Mouse (Mus musculus) MEL (cell line): ENCODE results near the gene Oca2. TPM values are rescaled to one million over a fixed set of nuclear protein-coding genes. Genes with fewer than 3 reads are reported as not detected.

ENCODE experiments used
- DNase-seq: peaks from one replicate; pipeline ENCODE4 v3.0.0; 2011; ENCODE audit warnings: low read depth, low spot score
- H3K27ac ChIP-seq: 2 replicates; pipeline ENCODE4 v1.5.1; 2012; ENCODE audit warnings: low read depth, mild to moderate bottlenecking, control low read depth, low read length, moderate library complexity; ENCODE audit not compliant: control insufficient read depth
- H3K27me3 ChIP-seq, 2 experiments: fragments of 150-350 bp in 1 of 2; sonication (generic) in 1 of 2; 2 replicates each; pipeline ENCODE4 v1.6.1; 2012; ENCODE audit warnings: low read length in 2 of 2, mild to moderate bottlenecking in 2 of 2, improper control_type of control experiment in 1 of 2, moderate library complexity in 1 of 2; ENCODE audit not compliant: insufficient read depth in 2 of 2, control insufficient read depth in 1 of 2
- H3K36me3 ChIP-seq, 2 experiments: 2 replicates each; pipeline ENCODE4 v1.6.1; 2012 to 2014; ENCODE audit warnings: low read length in 2 of 2, improper control_type of control experiment in 1 of 2, inconsistent platforms in 1 of 2, mild to moderate bottlenecking in 1 of 2; ENCODE audit not compliant: insufficient read depth in 2 of 2, control insufficient read depth in 1 of 2
- H3K4me1 ChIP-seq, 2 experiments: fragments of 150-350 bp in 1 of 2; sonication (generic) in 1 of 2; 2 replicates each; pipeline ENCODE4 v1.6.1; 2012; ENCODE audit warnings: low read length in 2 of 2, improper control_type of control experiment in 1 of 2, mild to moderate bottlenecking in 1 of 2; ENCODE audit not compliant: insufficient read depth in 2 of 2, control insufficient read depth in 1 of 2
- H3K4me3 ChIP-seq, 2 experiments: fragments of 150-350 bp in 1 of 2; sonication (generic) in 1 of 2; 2 replicates each; pipeline ENCODE4 v1.5.1; 2012; ENCODE audit warnings: low read depth in 2 of 2, low read length in 2 of 2, mild to moderate bottlenecking in 2 of 2, moderate library complexity in 2 of 2, control low read depth in 1 of 2, improper control_type of control experiment in 1 of 2; ENCODE audit not compliant: control insufficient read depth in 1 of 2, insufficient read depth in 1 of 2
- H3K79me2 ChIP-seq: 2 replicates; pipeline ENCODE4 v1.6.1; 2012; ENCODE audit warnings: mild to moderate bottlenecking, low read length, moderate library complexity; ENCODE audit not compliant: control insufficient read depth, poor library complexity, insufficient read depth
- H3K9ac ChIP-seq: 2 replicates; pipeline ENCODE4 v1.6.1; 2012; ENCODE audit warnings: low read depth, mild to moderate bottlenecking, control low read depth, low read length, moderate library complexity; ENCODE audit not compliant: control insufficient read depth, poor library complexity, severe bottlenecking
- H3K9me3 ChIP-seq: fragments of 150-350 bp; sonication (generic); replicated peaks from 2 replicates; pipeline ENCODE4 v1.6.1; 2012; ENCODE audit warnings: mild to moderate bottlenecking, low read length, improper control_type of control experiment, moderate library complexity; ENCODE audit not compliant: insufficient read depth
- CTCF ChIP-seq, 3 experiments: IDR thresholded peaks in 2 of 3; conservative IDR thresholded peaks in 1 of 3; 2 replicates each; pipeline ENCODE4 v1.5.1; 2011 to 2012; ENCODE audit warnings: low read length in 3 of 3, low read depth in 2 of 3, mild to moderate bottlenecking in 2 of 3, improper control_type of control experiment in 1 of 3, inconsistent platforms in 1 of 3, mixed read lengths in 1 of 3, moderate library complexity in 1 of 3; ENCODE audit not compliant: control insufficient read depth in 1 of 3, insufficient read depth in 1 of 3, poor library complexity in 1 of 3, severe bottlenecking in 1 of 3
- ELF1 ChIP-seq: IDR thresholded peaks from 2 replicates; pipeline ENCODE4 v1.6.1; 2014; ENCODE audit warnings: low read depth, mild to moderate bottlenecking, inconsistent platforms, low read length, improper control_type of control experiment, moderate library complexity
- EP300 ChIP-seq, 2 experiments: IDR thresholded peaks; 2 replicates each; pipeline ENCODE4 v1.6.1; 2011; ENCODE audit warnings: improper control_type of control experiment in 2 of 2, low read length in 2 of 2, low read depth in 1 of 2, mild to moderate bottlenecking in 1 of 2
- GATA1 ChIP-seq: IDR thresholded peaks from 2 replicates; pipeline ENCODE4 v1.6.1; 2011; ENCODE audit warnings: low read depth, low read length, improper control_type of control experiment
- MAX ChIP-seq: IDR thresholded peaks from 2 replicates; pipeline ENCODE4 v1.6.1; 2011; ENCODE audit warnings: low read length, improper control_type of control experiment
- MAZ ChIP-seq: IDR thresholded peaks from 2 replicates; pipeline ENCODE4 v1.6.1; 2012; ENCODE audit warnings: low read depth, mild to moderate bottlenecking, inconsistent platforms, low read length, improper control_type of control experiment
- MYB ChIP-seq: IDR thresholded peaks from 2 replicates; pipeline ENCODE4 v1.6.1; 2011; ENCODE audit warnings: mild to moderate bottlenecking, low read depth, low read length, improper control_type of control experiment
- POLR2A ChIP-seq, 2 experiments: IDR thresholded peaks; 2 replicates each; pipeline ENCODE4 v1.6.1; 2011 to 2012; ENCODE audit warnings: low read length in 2 of 2, mild to moderate bottlenecking in 2 of 2, control low read depth in 1 of 2, improper control_type of control experiment in 1 of 2, low read depth in 1 of 2, moderate library complexity in 1 of 2; ENCODE audit not compliant: control insufficient read depth in 1 of 2, insufficient read depth in 1 of 2, poor library complexity in 1 of 2
- POLR2AphosphoS5 ChIP-seq: IDR thresholded peaks from 2 replicates; pipeline ENCODE4 v1.6.1; 2012; ENCODE audit warnings: low read depth, borderline replicate concordance, mild to moderate bottlenecking, inconsistent platforms, low read length, moderate library complexity, mixed read lengths
- RAD21 ChIP-seq: IDR thresholded peaks from 2 replicates; pipeline ENCODE4 v1.6.1; 2011; ENCODE audit warnings: mild to moderate bottlenecking, low read depth, low read length, improper control_type of control experiment
- TCF12 ChIP-seq: IDR thresholded peaks from 2 replicates; pipeline ENCODE4 v1.6.1; 2014; ENCODE audit warnings: low read depth, mild to moderate bottlenecking, inconsistent platforms, low read length, improper control_type of control experiment, moderate library complexity
- UBTF ChIP-seq: IDR thresholded peaks from 2 replicates; pipeline ENCODE4 v1.6.1; 2012; ENCODE audit warnings: low read depth, mild to moderate bottlenecking, inconsistent platforms, low read length, improper control_type of control experiment, moderate library complexity, borderline replicate concordance; ENCODE audit not compliant: insufficient read depth
- USF1 ChIP-seq: IDR thresholded peaks from 2 replicates; pipeline ENCODE4 v1.6.1; 2014; ENCODE audit warnings: low read depth, mild to moderate bottlenecking, inconsistent platforms, low read length, improper control_type of control experiment, moderate library complexity
- USF2 ChIP-seq, 2 experiments: IDR thresholded peaks; 2 replicates each; pipeline ENCODE4 v1.6.1; 2011 to 2012; ENCODE audit warnings: improper control_type of control experiment in 2 of 2, low read length in 2 of 2, borderline replicate concordance in 1 of 2, inconsistent platforms in 1 of 2, low read depth in 1 of 2, mild to moderate bottlenecking in 1 of 2; ENCODE audit not compliant: insufficient read depth in 1 of 2
- ZC3H11A ChIP-seq: IDR thresholded peaks from 2 replicates; pipeline ENCODE4 v1.6.1; 2012; ENCODE audit warnings: low read depth, mild to moderate bottlenecking, inconsistent platforms, low read length, improper control_type of control experiment
- ZKSCAN1 ChIP-seq: IDR thresholded peaks from 2 replicates; pipeline ENCODE4 v1.6.1; 2012; ENCODE audit warnings: low read depth, mild to moderate bottlenecking, inconsistent platforms, low read length, improper control_type of control experiment, moderate library complexity
- ZMIZ1 ChIP-seq: IDR thresholded peaks from 2 replicates; pipeline ENCODE4 v1.6.1; 2012; ENCODE audit warnings: low read depth, mild to moderate bottlenecking, inconsistent platforms, low read length, improper control_type of control experiment, moderate library complexity
- ZNF384 ChIP-seq: IDR thresholded peaks from 2 replicates; pipeline ENCODE4 v1.6.1; 2012; ENCODE audit warnings: low read depth, mild to moderate bottlenecking, inconsistent platforms, low read length, improper control_type of control experiment
- polyA plus RNA-seq, 2 experiments: library from polyadenylated mRNA; stranded (reverse) in 1 of 2; unstranded in 1 of 2; fragments of >175 nt in 1 of 2; fragments of >200 nt in 1 of 2; gene quantifications; 2 replicates each; pipeline versions ENCODE4 v1.2.1 to v1.2.4; 2012; ENCODE audit warnings: low replicate concordance in 2 of 2, low read depth in 1 of 2; ENCODE audit not compliant: insufficient read length in 2 of 2, insufficient read depth in 1 of 2, missing spikeins in 1 of 2
- total RNA-seq: library from RNA; depleted of rRNA; stranded (reverse); fragments of 300-350 nt; gene quantifications from 2 replicates; pipeline ENCODE4 v1.2.3, GENCODE M21; 2012

Gene Oca2
- total and polyA plus RNA-seq, 3 experiments = not detected

GRCm38 (mm10) chr7:56500438-56500837, 260.9 kb downstream of the Oca2 start:
- DNase-seq = no peak
- Histone ChIP-seq H3K9me3 (no peaks in the 10 kb centered on the region), H3K27me3 (no peaks in the 10 kb centered on the region), H3K36me3 (no peaks in the 10 kb centered on the region), H3K27ac (no peak overlapping the region), H3K79me2 (no peaks in the 10 kb centered on the region), H3K9ac (no peak overlapping the region), H3K4me3 (no peak overlapping the region), H3K4me1 (no peaks in the 10 kb centered on the region)
- no peak for TF ChIP-seq UBTF
- TF ChIP-seq POLR2AphosphoS5 = no peak

- no peak overlapping the region for H3K27ac ChIP-seq
- H3K9ac ChIP-seq = no peak overlapping the region
- H3K4me1 ChIP-seq = no peaks in the 10 kb centered on the region
- no peaks in the 10 kb centered on the region for H3K27me3 ChIP-seq
- H3K4me3 ChIP-seq = no peak overlapping the region
- H3K9me3 ChIP-seq = no peaks in the 10 kb centered on the region
- no peak for DNase-seq
- no peaks in the 10 kb centered on the region for H3K36me3 ChIP-seq
- no peaks in the 10 kb centered on the region for H3K79me2 ChIP-seq
- TF ChIP-seq ZMIZ1 (no peak), GATA1 (no peak), RAD21 (no peak), ZC3H11A (no peak), ZNF384 (no peak), ELF1 (no peak), POLR2A (IDR thresholded peaks at IDR 0.05; ENCODE audit: control insufficient read depth in 1 of 2, insufficient read depth in 1 of 2, low read depth in 1 of 2, low read length in 2 of 2, poor library complexity in 1 of 2) (no peak), CTCF (IDR thresholded peaks at IDR 0.05 in 2 of 3, conservative IDR thresholded peaks at IDR 0.05 in 1 of 3; ENCODE audit: control insufficient read depth in 1 of 3, insufficient read depth in 1 of 3, low read depth in 2 of 3, low read length in 3 of 3, poor library complexity in 1 of 3, severe bottlenecking in 1 of 3) (no peak), MAX (no peak), MYB (no peak), USF1 (no peak), TCF12 (no peak), EP300 (IDR thresholded peaks at IDR 0.05; ENCODE audit: low read depth in 1 of 2, low read length in 2 of 2) (no peak), ZKSCAN1 (no peak), USF2 (IDR thresholded peaks at IDR 0.05; ENCODE audit: borderline replicate concordance in 1 of 2, insufficient read depth in 1 of 2, low read depth in 1 of 2, low read length in 2 of 2) (no peak), MAZ (no peak)
These were observed 279.0 kb downstream of the Oca2 start for GRCm38 (mm10) chr7:56518581-56518980.
